Mouse (Mus musculus) liver, adult (tissue): ENCODE results near the gene Slc30a9.
A peak's percentile ranks its signal among the peaks of the same experiment; 100 is the strongest.

Experiments
- GATA4 ChIP-seq: IDR thresholded peaks from 2 replicates; pipeline ENCODE4 v1.6.1; 2014; ENCODE audit warnings: mild to moderate bottlenecking, low read length; ENCODE audit not compliant: insufficient replicate concordance

Gene Slc30a9

GRCm38 (mm10) chr5:67306698-67307521 is at the start of gene Slc30a9:
Gene Slc30a9 (plus strand): TSS chr5:67306955.
- TF ChIP-seq GATA4: peak; percentile 28; the same call in 1 of the 2 replicates

- TF ChIP-seq GATA4: no peak
Observed at GRCm38 (mm10) chr5:67258473-67258872, 48.3 kb upstream of the Slc30a9 start.

DNA sequence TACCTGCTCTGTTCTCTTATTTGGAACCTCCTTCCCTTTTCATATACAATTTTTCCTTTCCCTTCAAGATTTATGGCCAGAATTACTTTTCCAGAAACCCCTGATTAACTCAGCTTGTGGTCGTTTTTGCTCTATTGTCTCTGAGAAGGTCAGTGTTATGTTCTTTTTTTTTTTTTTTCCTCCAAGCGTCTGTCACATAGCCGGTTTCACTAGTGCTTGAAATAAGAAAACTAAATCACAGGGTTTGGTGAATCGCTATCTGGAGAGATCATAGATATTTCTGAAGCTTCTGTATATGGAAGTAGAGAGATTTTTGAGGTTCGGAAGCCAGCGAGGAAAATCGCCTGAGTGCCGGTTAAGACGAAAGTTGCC is 46.6 kb upstream of the Slc30a9 start:
- TF ChIP-seq GATA4: no peak

GRCm38 (mm10) chr5:67260531-67261371 is 46.0 kb upstream of the Slc30a9 start, which contains the start of gene Tmem33:
Gene Tmem33 (plus strand): TSS chr5:67260565.
- TF ChIP-seq GATA4: no peak; the same call in 1 of the 2 replicates

DNA sequence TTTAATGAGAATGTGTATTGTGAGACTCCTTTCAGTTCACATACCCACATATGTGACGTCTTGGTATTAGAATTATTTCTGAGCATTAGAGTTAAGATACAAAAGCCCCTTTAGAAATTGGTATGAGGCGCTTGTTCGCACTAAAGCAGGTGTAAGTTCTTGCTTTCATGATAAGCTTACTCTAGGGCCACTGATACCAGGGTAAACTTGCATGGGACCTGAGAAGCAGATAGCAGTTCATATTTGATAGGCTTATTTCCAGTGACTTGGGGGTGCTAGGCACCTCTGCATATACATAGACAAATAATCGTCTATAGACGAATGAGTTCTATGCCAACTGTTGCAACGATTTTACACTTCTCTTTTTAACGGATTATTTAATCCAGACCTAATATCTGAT is 43.8 kb upstream of the Slc30a9 start:
- no peak for TF ChIP-seq GATA4

DNA sequence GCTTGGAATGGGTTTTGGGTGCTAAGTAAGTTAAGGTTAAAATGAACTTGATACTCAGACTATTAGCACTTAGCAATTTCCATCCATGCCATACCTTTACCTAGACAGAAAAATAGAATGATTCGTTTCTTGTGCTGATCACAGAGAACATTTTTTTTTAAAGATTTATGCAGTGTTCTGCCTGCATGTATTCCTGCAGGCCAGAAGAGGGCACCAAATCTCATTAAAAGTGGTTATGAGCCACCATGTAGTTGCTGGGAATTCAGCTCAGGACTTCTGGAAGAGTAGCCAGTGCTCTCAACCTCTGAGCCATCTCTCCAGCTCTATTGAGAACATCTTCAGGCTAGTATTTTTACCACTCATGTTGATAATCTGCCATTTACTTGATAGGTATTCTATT is 40.6 kb upstream of the Slc30a9 start:
- no peak for TF ChIP-seq GATA4

DNA sequence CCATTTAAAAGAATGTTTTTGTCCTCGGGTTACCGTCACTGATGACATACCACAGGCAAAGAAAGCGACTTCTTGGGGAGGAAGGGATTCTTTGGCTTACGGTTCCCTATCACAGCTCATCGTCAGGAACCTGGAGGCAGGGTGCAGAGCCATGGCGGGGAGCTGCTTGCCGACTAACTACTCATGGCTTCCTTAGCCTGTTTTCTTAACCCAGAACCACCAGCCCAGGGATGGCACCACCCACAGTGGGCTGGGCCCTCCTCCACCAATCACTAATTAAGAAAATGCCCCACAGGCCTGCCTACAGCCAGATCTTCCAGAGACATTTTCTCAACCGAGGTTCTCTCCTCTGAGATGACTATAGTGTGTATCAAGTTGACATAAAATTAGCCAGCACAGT is 37.4 kb upstream of the Slc30a9 start:
- TF ChIP-seq GATA4: no peak

- TF ChIP-seq GATA4: no peak
Observed at GRCm38 (mm10) chr5:67279407-67279806, 27.3 kb upstream of the Slc30a9 start.

- TF ChIP-seq GATA4: no peak
Observed at GRCm38 (mm10) chr5:67279840-67280239, 26.9 kb upstream of the Slc30a9 start.

DNA sequence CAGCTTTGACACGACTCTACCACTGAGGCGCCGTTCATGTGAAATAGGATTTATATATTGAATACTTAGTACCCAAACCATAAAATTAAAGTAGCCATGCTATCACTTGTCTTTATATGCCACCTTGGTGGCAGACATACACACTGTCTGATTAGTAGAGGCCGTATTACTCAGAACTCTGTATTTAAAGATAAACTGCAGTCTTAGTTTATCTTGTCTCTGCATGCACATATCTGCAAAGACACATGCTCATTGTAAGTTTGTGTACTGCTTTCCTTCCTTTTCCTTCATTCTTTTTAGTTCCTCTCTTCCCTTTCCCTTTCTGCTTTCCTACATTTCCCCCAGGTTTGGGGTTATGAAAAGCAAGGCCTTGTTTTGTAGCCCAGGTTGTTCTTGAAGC is 26.4 kb upstream of the Slc30a9 start:
- no peak for TF ChIP-seq GATA4

GRCm38 (mm10) chr5:67295029-67295428 is 11.7 kb upstream of the Slc30a9 start:
- TF ChIP-seq GATA4: no peak

GRCm38 (mm10) chr5:67295682-67296081 is 11.1 kb upstream of the Slc30a9 start:
- TF ChIP-seq GATA4: no peak

- no peak for TF ChIP-seq GATA4
Observed at GRCm38 (mm10) chr5:67296171-67296570, 10.6 kb upstream of the Slc30a9 start.

DNA sequence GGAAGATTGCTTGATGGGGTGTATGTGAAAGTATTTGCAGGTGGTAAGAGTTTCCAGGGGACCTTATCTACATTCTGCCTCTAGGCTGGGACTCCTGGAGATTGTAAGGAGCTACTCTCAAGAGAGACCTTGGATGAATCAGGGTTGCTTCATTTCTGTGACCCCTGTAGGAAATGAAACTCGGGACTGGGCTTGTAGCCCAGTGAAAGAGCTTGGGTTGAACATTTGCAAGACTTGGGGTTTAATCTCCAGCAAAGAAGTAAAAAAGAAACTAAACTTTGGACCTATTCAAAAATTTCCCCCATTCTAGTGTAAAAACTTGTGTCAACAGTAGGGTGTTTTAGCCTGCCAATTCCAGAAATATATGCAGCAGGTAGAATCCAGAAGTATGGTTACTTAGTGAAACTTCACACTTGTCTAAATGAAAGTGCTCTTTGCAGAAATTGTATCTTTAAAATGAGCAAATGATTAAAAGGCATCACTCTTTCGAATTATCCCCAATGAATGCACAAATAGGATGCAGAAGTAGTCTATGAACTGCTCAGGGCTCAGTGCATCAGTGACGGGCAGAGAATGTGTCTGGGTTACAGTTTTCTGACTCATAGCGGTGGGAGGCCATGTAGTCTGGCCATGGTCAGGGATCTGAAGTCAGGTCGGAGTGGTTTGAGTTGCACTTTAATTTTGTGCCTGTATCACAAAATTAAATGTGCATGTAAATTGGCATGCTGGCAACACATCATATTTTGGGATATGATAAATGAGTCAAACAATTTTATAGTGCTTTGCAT is 9.5 kb upstream of the Slc30a9 start:
- no peak for TF ChIP-seq GATA4

DNA sequence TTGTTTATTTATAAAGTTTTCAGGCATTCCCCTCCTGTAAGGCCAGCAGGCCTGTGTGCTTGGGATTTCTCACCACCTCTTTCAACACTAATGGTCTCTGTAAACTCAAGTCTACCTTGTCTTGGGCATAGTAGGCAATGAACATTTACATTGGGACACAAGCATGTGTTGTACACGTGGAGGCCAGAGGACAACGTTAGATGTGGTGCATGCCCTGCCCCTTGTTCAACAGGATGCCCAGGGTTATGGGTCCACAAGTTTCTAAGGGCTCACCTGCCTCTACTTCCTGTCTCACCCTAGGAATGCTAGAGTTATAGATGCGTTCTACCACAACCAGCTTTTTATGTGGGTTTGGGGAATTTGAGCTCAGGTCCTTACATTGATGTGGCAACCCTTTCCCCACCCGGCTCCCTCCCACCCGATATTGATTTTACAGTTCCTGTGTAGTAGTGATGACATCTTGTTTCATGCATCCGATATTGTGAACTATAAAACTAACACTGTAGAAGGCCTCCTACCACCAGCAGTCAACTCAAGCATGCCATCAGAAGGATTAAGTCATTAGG is 6.8 kb upstream of the Slc30a9 start:
- no peak for TF ChIP-seq GATA4

DNA sequence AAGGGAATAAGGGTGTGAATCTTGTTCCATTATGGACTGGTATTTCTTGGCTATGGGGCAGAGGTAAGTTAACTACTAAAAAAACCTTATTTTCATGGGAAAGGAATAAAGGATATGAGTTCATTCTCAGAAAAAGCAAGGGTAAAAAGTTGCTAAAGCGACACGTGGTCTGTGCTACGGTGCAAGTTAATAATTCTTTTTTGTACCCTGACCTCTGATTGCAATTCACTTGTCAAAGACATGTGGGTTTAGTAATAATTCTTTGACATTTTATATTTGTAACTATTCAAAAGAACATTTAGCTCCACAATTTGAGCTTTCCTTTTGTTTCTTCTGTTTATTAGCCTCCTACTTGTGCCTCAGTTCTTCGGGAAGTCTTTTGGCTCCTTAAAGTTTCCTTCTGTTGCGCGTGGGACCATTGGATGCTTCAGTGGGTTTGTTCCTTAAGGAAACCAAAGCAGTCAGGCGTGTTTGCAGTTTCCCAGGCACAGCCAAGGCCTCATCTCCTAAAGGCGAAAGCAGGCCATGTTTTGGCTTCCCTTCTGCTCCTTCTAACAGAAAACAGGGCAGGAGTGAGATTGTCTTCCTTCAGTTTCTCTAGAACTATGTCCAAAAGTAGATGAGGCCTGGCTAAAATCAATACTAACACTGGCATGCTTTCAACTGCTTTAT is 5.7 kb upstream of the Slc30a9 start:
- TF ChIP-seq GATA4: no peak
